Mouse (Mus musculus): ENCODE data around the gene Sult2b1.

DNA sequence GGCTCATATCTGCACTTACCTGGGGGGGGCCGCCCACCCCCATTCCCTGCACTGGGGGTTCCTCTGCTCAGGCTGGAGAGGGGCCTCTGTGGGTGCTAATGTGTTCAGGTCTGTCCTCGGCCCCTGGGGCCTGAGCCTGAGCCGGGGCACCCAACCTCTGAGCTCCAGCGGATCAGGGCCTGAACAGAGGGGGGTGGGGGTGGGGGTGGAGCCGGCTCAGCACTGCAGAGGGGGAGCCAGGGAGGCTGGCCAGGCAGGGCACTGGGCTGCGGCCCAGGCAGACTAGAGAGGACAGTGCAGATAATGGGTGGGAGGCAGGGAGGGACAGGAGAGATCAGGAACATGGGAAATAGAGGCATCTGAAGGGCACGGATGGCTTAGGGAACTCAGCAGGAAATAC, 40.1 kb upstream of the Sult2b1 start, which contains the start of gene Kcnj14:
- no peak for TF ChIP-seq HCFC1 (IDR thresholded peaks at IDR 0.05; ENCODE audit: borderline replicate concordance, insufficient read depth, low read length)
- no peak for TF ChIP-seq MAFK (IDR thresholded peaks at IDR 0.05; ENCODE audit: insufficient read depth, low read depth, low read length)
- no peak for TF ChIP-seq ZC3H11A (IDR thresholded peaks at IDR 0.05; ENCODE audit: borderline replicate concordance, low read depth, low read length)
- no peak for TF ChIP-seq ZNF384 (IDR thresholded peaks at IDR 0.05; ENCODE audit: low read depth, low read length)

All from ES-E14 (cell line).